Mouse (Mus musculus) midbrain, embryonic 14.5 days (tissue): ENCODE data around the gene Usb1. TPM values are rescaled to one million over a fixed set of nuclear protein-coding genes. Genes with fewer than 3 reads are reported as not detected.

Experiments used
- polyA plus RNA-seq: library from polyadenylated mRNA; unstranded; fragments of >200 nt; fragmentation: Nextera tagmentation; extraction: Ambion mirVana; gene quantifications from 2 replicates; pipeline ENCODE4 v1.2.1, GENCODE M21; 2014

The Usb1 gene
- polyA plus RNA-seq, 1 experiment from 2014 or later, result 32.0 TPM

Other genes with a start within 250 kb of the Usb1 start
- 19.4 and 21.9 TPM in 2 replicates for gene Kifc3, start 129.5 kb upstream of the Usb1 start, polyA plus RNA-seq
- gene Cngb1, start 25.7 kb upstream of the Usb1 start, polyA plus RNA-seq, result 0.47 and 0.59 TPM in 2 replicates
- gene Tepp, start 21.7 kb upstream of the Usb1 start, polyA plus RNA-seq, result 0.83 and 2.7 TPM in 2 replicates
- 15.9 and 17.9 TPM in 2 replicates for gene Zfp319, start 334 bp upstream of the Usb1 start, polyA plus RNA-seq
- 17.8 and 19.1 TPM in 2 replicates for gene Mmp15, start 20.0 kb downstream of the Usb1 start, polyA plus RNA-seq
- gene Cfap20, start 102.6 kb downstream of the Usb1 start, polyA plus RNA-seq, result 133 TPM in 2 replicates
- 18.8 and 19.1 TPM in 2 replicates for gene Csnk2a2, start 157.8 kb downstream of the Usb1 start, polyA plus RNA-seq
- 0.66 and 0.78 TPM in 2 replicates for gene Ccdc113, start 201.8 kb downstream of the Usb1 start, polyA plus RNA-seq
- not detected in 2 replicates for gene Prss54, start 244.1 kb downstream of the Usb1 start, polyA plus RNA-seq